Mouse (Mus musculus): ENCODE data around the gene 1700021F07Rik.

DNA sequence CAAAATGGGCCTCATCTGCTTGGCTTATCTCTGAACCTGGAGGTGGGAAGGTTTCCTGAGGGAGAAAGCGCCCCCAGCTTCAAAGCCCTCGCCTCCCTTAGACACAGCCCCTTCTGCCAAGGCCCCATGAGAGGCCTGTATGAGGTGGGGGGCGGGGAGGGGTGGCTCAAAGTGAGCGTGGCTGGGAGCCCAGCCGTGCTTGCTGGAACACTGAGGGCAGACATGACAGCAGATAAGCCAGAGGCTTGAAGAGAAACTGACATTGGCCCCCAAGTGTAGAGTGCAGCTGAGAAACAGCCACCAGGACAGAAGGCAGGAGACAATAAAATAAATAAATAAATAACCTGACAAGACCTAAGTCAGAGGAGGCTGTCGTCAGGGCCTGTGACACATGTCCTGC lies 7.2 kb upstream of the 1700021F07Rik start:
- TF ChIP-seq CTCF (IDR thresholded peaks at IDR 0.05; ENCODE audit: borderline replicate concordance, insufficient read depth, low read depth, low read length) (no peak), POLR2A (IDR thresholded peaks at IDR 0.05; ENCODE audit: borderline replicate concordance, insufficient read depth, low read length) (no peak)
